Mouse (Mus musculus): ENCODE results near the gene Mybpc1.

DNA sequence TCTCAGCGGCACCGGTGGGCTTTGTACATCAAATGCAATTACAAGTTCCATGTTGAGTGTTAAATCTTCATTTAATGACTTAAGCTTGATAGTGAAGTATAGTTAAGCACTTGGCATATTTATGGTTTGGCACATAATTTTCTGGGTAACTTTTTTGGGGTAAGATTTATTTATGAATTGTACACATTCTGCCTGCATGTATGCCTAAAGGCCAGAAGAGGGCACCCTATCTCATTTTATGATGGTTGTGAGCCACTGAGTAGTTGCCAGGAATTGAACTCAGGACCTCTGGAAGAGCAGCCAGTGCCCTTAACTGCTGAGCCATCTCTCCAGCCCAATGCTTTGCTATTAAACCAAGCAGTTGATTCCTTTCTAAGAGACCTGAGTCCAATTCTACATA lies 52.2 kb downstream of the Mybpc1 start:
- TF ChIP-seq POLR2A (IDR thresholded peaks at IDR 0.05; ENCODE audit: borderline replicate concordance, control insufficient read depth, low read depth, low read length) (no peak), CTCF (IDR thresholded peaks at IDR 0.05; ENCODE audit: control insufficient read depth, insufficient read depth, low read length) (no peak)

Measured in bone marrow, adult 2 months (tissue).